Mouse (Mus musculus): ENCODE data around the gene Cd300c2. TPM values are rescaled to one million over a fixed set of nuclear protein-coding genes. Genes with fewer than 3 reads are reported as not detected.

Cd300c2 gene
- 1 to 10 TPM in 1 of 2 experiments, under 1 TPM in 1; 0.98 to 2.7 TPM for total RNA-seq (2023)

GRCm38 (mm10) chr11:115001474-115002040 is at the start of gene Cd300c2:
Gene Cd300c2, minus strand, starts transcription at chr11:115001880.

GRCm38 (mm10) chr11:115048259-115048658 is 46.6 kb upstream of the Cd300c2 start, which contains the start of gene Cd300ld3:
Gene Cd300ld3, minus strand, starts transcription at chr11:115048409.

GRCm38 (mm10) chr11:115037669-115038068 is 36.0 kb upstream of the Cd300c2 start, which contains the start of gene Cd300ld5:
Gene Cd300ld5, minus strand, starts transcription at chr11:115037769.

GRCm38 (mm10) chr11:115026912-115027311 is 25.2 kb upstream of the Cd300c2 start, which contains the start of gene Cd300ld4:
Gene Cd300ld4, minus strand, starts transcription at chr11:115027012.

GRCm38 (mm10) chr11:115016093-115016492 is 14.4 kb upstream of the Cd300c2 start, which contains the start of gene Cd300ld2:
Gene Cd300ld2, minus strand, starts transcription at chr11:115016193.

GRCm38 (mm10) chr11:114989793-114990192 is 11.9 kb downstream of the Cd300c2 start, which contains the start of gene Cd300ld:
Gene Cd300ld, minus strand, starts transcription at chr11:114989922.

GRCm38 (mm10) chr11:114968752-114969207 is 32.9 kb downstream of the Cd300c2 start, which contains the start of gene Cd300c:
Gene Cd300c, minus strand, starts transcription at chr11:114969157.

Other genes with a start within 250 kb of the Cd300c2 start
- under 1 TPM in 1 of 2 experiments, not detected in 1; 0.29 TPM for gene Kif19a, start 236.5 kb downstream of the Cd300c2 start, total RNA-seq (2023)
- gene Btbd17, start 205.9 kb downstream of the Cd300c2 start, total RNA-seq (2023) = not detected
- gene Gpr142, start 203.0 kb downstream of the Cd300c2 start, total RNA-seq (2023) = not detected
- under 1 TPM in 1 of 2 experiments, not detected in 1; 0.26 TPM for gene Gprc5c, start 150.7 kb downstream of the Cd300c2 start, total RNA-seq (2023)
- gene Cd300a, start 111.8 kb downstream of the Cd300c2 start, total RNA-seq (2023) = under 1 TPM; 0.15 to 0.96 TPM
- under 1 TPM in 1 of 2 experiments, not detected in 1; 0.21 TPM for gene Cd300lb, start 67.5 kb downstream of the Cd300c2 start, total RNA-seq (2023)
- not detected for gene Cd300c, start 32.7 kb downstream of the Cd300c2 start, total RNA-seq (2023)
- under 1 TPM; 0.36 to 0.67 TPM for gene Cd300ld, start 12.0 kb downstream of the Cd300c2 start, total RNA-seq (2023)
- gene Cd300ld2, start 14.3 kb upstream of the Cd300c2 start, total RNA-seq (2023) = not detected
- gene Cd300ld4, start 25.1 kb upstream of the Cd300c2 start, total RNA-seq (2023) = not detected
- gene Cd300ld5, start 35.9 kb upstream of the Cd300c2 start, total RNA-seq (2023) = 1 to 10 TPM in 1 of 2 experiments, not detected in 1; 1.0 TPM
- 1 to 10 TPM in 1 of 2 experiments, not detected in 1; 1.0 TPM for gene Cd300ld3, start 46.5 kb upstream of the Cd300c2 start, total RNA-seq (2023)
- gene Cd300e, start 60.3 kb upstream of the Cd300c2 start, total RNA-seq (2023) = under 1 TPM in 1 of 2 experiments, not detected in 1; 0.93 TPM
- 10 to 100 TPM; 44.7 to 51.2 TPM for gene Rab37, start 89.6 kb upstream of the Cd300c2 start, total RNA-seq (2023)
- gene Cd300lf, start 132.1 kb upstream of the Cd300c2 start, total RNA-seq (2023) = 1 to 10 TPM in 1 of 2 experiments, under 1 TPM in 1; 0.68 to 1.0 TPM
- gene Slc9a3r1, start 161.5 kb upstream of the Cd300c2 start, total RNA-seq (2023) = 100 to 1,000 TPM; 207 to 214 TPM
- gene Tmem104, start 185.6 kb upstream of the Cd300c2 start, total RNA-seq (2023) = 10 to 100 TPM; 15.5 to 25.2 TPM
- 1 to 10 TPM; 5.2 to 5.5 TPM for gene Nat9, start 186.0 kb upstream of the Cd300c2 start, total RNA-seq (2023)